In the genomic region with DNA sequence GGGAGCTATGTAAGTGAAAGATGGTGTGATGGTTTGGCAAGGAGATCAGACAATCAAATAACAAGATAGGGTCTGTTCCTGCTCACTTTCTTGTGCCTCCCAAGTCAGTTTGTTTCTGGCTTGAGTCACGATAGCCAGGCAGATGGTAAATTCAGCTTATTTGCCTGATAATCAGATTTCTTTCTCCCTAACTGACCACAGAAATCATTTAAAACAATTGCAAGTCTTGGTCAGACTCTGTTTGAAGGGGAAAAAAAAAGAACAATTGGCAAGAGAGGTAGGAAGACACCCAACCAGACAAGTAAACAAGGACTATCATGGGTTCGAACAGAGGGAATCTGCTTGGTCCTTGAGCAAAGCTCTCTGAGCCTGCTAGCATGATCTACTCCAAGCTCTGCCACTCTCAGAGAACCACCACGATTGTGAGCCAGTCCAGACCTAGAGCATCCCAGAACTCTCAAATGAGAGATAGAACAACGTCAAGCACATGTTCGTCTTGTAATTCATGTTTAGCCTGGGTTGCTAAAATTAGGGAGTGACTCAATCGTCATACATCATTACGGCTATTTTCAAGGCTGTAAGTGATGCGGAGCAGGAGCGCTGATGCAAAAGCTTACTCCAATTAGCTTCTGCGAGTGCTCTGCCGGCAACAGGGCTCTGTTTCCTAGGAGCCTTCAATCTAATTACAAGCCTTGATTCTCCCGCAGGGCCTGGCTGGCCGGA, we compare ENCODE assay signal across 9 mouse cellular contexts.
DNase-seq lines count a peak whose midpoint lies in the region; ATAC-seq and TF ChIP-seq lines count a peak whose summit lies in the region.
"Had no signal": no experiment of that assay in that cellular context is flagged by ENCODE, and none has a peak within 500 bp of the region (broad histone marks: within the 10 kb centered on the region; RNA-seq: fewer than 3 reads in every experiment).

No protein-coding gene starts in this region.

- WGBS in heart, postnatal 0 days, result 48% methylated on average over 13 of the region's 13 CpGs
- 56% methylated on average over 13 of the region's 13 CpGs for WGBS in heart, embryonic 12.5 days
- WGBS in embryonic facial prominence, embryonic 10.5 days, result 55% methylated on average over 13 of the region's 13 CpGs
- 67% methylated on average over 13 of the region's 13 CpGs for WGBS in intestine, embryonic 15.5 days
- 64% methylated on average over 13 of the region's 13 CpGs for WGBS in heart, embryonic 11.5 days (ENCODE audit: insufficient replicate concordance)
- WGBS in heart, embryonic 10.5 days, result 63% methylated on average over 13 of the region's 13 CpGs

- H3K4me3 ChIP-seq in heart, postnatal 0 days (ENCODE audit: low read depth, low read length), result no peak overlapping the region
- no peak overlapping the region for H3K4me3 ChIP-seq in heart, embryonic 12.5 days
- no peak overlapping the region for H3K4me3 ChIP-seq in embryonic facial prominence, embryonic 10.5 days
- no peak overlapping the region for H3K4me3 ChIP-seq in intestine, embryonic 15.5 days (replicated peaks)
- no peak overlapping the region for H3K4me3 ChIP-seq in heart, embryonic 11.5 days (ENCODE audit: low read depth, low read length)
- H3K4me3 ChIP-seq in heart, embryonic 10.5 days, result no peak overlapping the region
- H3K4me3 ChIP-seq: limb, embryonic 10.5 days had no signal

- H3K4me2 ChIP-seq in heart, postnatal 0 days (ENCODE audit: low read depth, low read length), result no peak overlapping the region
- no peak overlapping the region for H3K4me2 ChIP-seq in heart, embryonic 12.5 days
- H3K4me2 ChIP-seq in intestine, embryonic 15.5 days (replicated peaks), result no peak overlapping the region
- H3K4me2 ChIP-seq in heart, embryonic 11.5 days, result no peak overlapping the region

- 0 out of 2 replicates have a peak, but pooled peaks cover 4% of the 10 kb centered on the region for H3K4me1 ChIP-seq in heart, postnatal 0 days (ENCODE audit: control insufficient read depth, insufficient read depth)
- H3K4me1 ChIP-seq in heart, embryonic 12.5 days (replicated peaks), result 0 out of 2 replicates have a peak, but pooled peaks cover 3% of the 10 kb centered on the region
- no peaks in the 10 kb centered on the region for H3K4me1 ChIP-seq in embryonic facial prominence, embryonic 10.5 days
- no peaks in the 10 kb centered on the region for H3K4me1 ChIP-seq in intestine, embryonic 15.5 days (replicated peaks)
- no peaks in the 10 kb centered on the region for H3K4me1 ChIP-seq in heart, embryonic 11.5 days (ENCODE audit: control insufficient read depth, insufficient read depth, low read length)
- H3K4me1 ChIP-seq in heart, embryonic 10.5 days, result no peaks in the 10 kb centered on the region

- no peaks in the 10 kb centered on the region for H3K27me3 ChIP-seq in heart, postnatal 0 days (ENCODE audit: control insufficient read depth, insufficient read depth, low read length)
- no peaks in the 10 kb centered on the region for H3K27me3 ChIP-seq in heart, embryonic 12.5 days (replicated peaks)
- no peaks in the 10 kb centered on the region for H3K27me3 ChIP-seq in embryonic facial prominence, embryonic 10.5 days (replicated peaks; ENCODE audit: low read depth, poor library complexity, severe bottlenecking)
- H3K27me3 ChIP-seq in intestine, embryonic 15.5 days (replicated peaks), result no peaks in the 10 kb centered on the region
- H3K27me3 ChIP-seq in heart, embryonic 11.5 days (ENCODE audit: control insufficient read depth, insufficient read depth, low read length), result no peaks in the 10 kb centered on the region
- no peaks in the 10 kb centered on the region for H3K27me3 ChIP-seq in heart, embryonic 10.5 days (ENCODE audit: insufficient read depth, poor library complexity, severe bottlenecking)

- H3K9ac ChIP-seq in heart, postnatal 0 days (replicated peaks; ENCODE audit: low read depth, low read length), result no peak overlapping the region
- H3K9ac ChIP-seq in heart, embryonic 12.5 days, result no peak overlapping the region
- H3K9ac ChIP-seq in intestine, embryonic 15.5 days, result no peak overlapping the region
- no peak overlapping the region for H3K9ac ChIP-seq in heart, embryonic 11.5 days (ENCODE audit: low read depth, low read length)

- H3K36me3 ChIP-seq in heart, postnatal 0 days (replicated peaks; ENCODE audit: control insufficient read depth, insufficient read depth, low read length), result no peaks in the 10 kb centered on the region
- no peaks in the 10 kb centered on the region for H3K36me3 ChIP-seq in heart, embryonic 12.5 days
- no peaks in the 10 kb centered on the region for H3K36me3 ChIP-seq in embryonic facial prominence, embryonic 10.5 days (replicated peaks)
- no peaks in the 10 kb centered on the region for H3K36me3 ChIP-seq in intestine, embryonic 15.5 days
- H3K36me3 ChIP-seq in heart, embryonic 11.5 days (ENCODE audit: control insufficient read depth, insufficient read depth, low read length), result no peaks in the 10 kb centered on the region
- no peaks in the 10 kb centered on the region for H3K36me3 ChIP-seq in heart, embryonic 10.5 days
- H3K36me3 ChIP-seq: limb, embryonic 10.5 days had no signal

- no peak for ATAC-seq in heart, postnatal 0 days (ENCODE audit: insufficient read depth, low read depth)
- ATAC-seq in heart, embryonic 12.5 days (ENCODE audit: insufficient number of reproducible peaks, low FRiP score), result no peak
- ATAC-seq in intestine, embryonic 15.5 days, result peak; percentile 28; the same call in 1 of the 2 replicates
- no peak for ATAC-seq in heart, embryonic 11.5 days (replicated peaks; ENCODE audit: insufficient number of reproducible peaks, low FRiP score, low TSS enrichment)

- no peak overlapping the region for H3K27ac ChIP-seq in heart, postnatal 0 days (ENCODE audit: low read depth)
- no peak overlapping the region for H3K27ac ChIP-seq in heart, embryonic 12.5 days (ENCODE audit: poor library complexity, severe bottlenecking)
- H3K27ac ChIP-seq in embryonic facial prominence, embryonic 10.5 days (replicated peaks), result no peak overlapping the region
- H3K27ac ChIP-seq in intestine, embryonic 15.5 days, result no peak overlapping the region
- H3K27ac ChIP-seq in heart, embryonic 11.5 days (ENCODE audit: low read depth, low read length), result no peak overlapping the region
- no peak overlapping the region for H3K27ac ChIP-seq in heart, embryonic 10.5 days
- H3K27ac ChIP-seq: limb, embryonic 10.5 days had no signal

- no peak for TF ChIP-seq CTCF in heart, postnatal 0 days (IDR thresholded peaks at IDR 0.05; ENCODE audit: low read depth)

- H3K9me3 ChIP-seq in heart, postnatal 0 days (replicated peaks; ENCODE audit: control insufficient read depth, low read length), result no peaks in the 10 kb centered on the region
- no peaks in the 10 kb centered on the region for H3K9me3 ChIP-seq in heart, embryonic 12.5 days (replicated peaks)
- no peaks in the 10 kb centered on the region for H3K9me3 ChIP-seq in embryonic facial prominence, embryonic 10.5 days
- no peaks in the 10 kb centered on the region for H3K9me3 ChIP-seq in intestine, embryonic 15.5 days
- no peaks in the 10 kb centered on the region for H3K9me3 ChIP-seq in heart, embryonic 11.5 days (replicated peaks; ENCODE audit: control insufficient read depth, low read length)
- no peaks in the 10 kb centered on the region for H3K9me3 ChIP-seq in heart, embryonic 10.5 days
- H3K9me3 ChIP-seq: limb, embryonic 10.5 days had no signal

- no peak for TF ChIP-seq EP300 in heart, postnatal 0 days (IDR thresholded peaks at IDR 0.05; ENCODE audit: low read depth)

- peak; percentile 32 for DNase-seq in heart, postnatal 0 days (ENCODE audit: low spot score)
- peak; percentile 37 for DNase-seq in embryonic facial prominence, embryonic 10.5 days (ENCODE audit: low spot score)
- peak; percentile 39 to 41 for DNase-seq in right cerebral cortex, postnatal 10 days (ENCODE audit: low spot score in 2 of 2)
- no peak for DNase-seq in T-cell, adult 2 months (ENCODE audit: low spot score)
- DNase-seq in heart, embryonic 10.5 days (ENCODE audit: low spot score), result no peak

Comparison
In these comparisons a context has a peak if more than half of its experiments do, and no peak if none do; other contexts are left out.
1. DNase-seq: peak in heart, postnatal 0 days (single experiment), embryonic facial prominence, embryonic 10.5 days (single experiment) and right cerebral cortex, postnatal 10 days (2 of 2); none in T-cell, adult 2 months (single experiment) and heart, embryonic 10.5 days (single experiment).